Mouse (Mus musculus) cerebellum, adult 2 months (tissue): ENCODE measurements around the gene Pawr.

Experiments used
- CTCF ChIP-seq: fragments of 200-500 bp; IDR thresholded peaks from 2 replicates; pipeline ENCODE4 v1.5.1; 2011; ENCODE audit warnings: low read depth, mild to moderate bottlenecking, control low read depth, low read length, moderate library complexity, borderline replicate concordance; ENCODE audit not compliant: insufficient read depth
- POLR2A ChIP-seq: fragments of 200-500 bp; IDR thresholded peaks from 2 replicates; pipeline ENCODE4 v1.6.1; 2011; ENCODE audit warnings: low read length, control low read depth, borderline replicate concordance; ENCODE audit not compliant: insufficient read depth

- TF ChIP-seq CTCF (no peak), POLR2A (no peak)
Observed at GRCm38 (mm10) chr10:108404087-108404486, 72.2 kb downstream of the Pawr start.
